Mouse (Mus musculus) B cell, adult 2 months (primary cell): ENCODE results near the gene Parp14.

Source experiments
- DNase-seq, 2 experiments: peaks; one replicate each; pipeline ENCODE4 v3.0.0; 2022

Gene Parp14

DNA sequence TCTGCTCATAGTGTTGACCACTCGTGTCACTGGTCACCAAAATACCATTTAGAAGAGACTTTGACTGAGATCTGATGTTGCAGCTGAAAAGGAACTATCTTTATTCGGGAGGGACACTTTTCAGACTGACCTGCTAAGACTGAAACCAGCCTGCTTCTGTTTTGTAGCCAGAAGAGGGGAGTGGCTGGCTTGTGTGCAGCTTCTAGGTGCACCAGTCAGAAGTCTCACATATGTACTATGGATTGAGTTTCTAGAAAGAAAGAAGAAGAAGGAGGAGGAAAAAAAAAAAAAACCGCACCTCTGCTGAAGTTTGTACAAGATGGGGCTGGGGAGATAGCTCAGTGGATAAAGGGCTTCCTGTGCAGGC lies 88.2 kb downstream of the Parp14 start:
- no peak for DNase-seq
